Mouse (Mus musculus) heart, embryonic 16.5 days (tissue): ENCODE results near the gene Tmsb15a. TPM values are rescaled to one million over a fixed set of nuclear protein-coding genes. Genes with fewer than 3 reads are reported as not detected.
A peak's percentile ranks its signal among the peaks of the same experiment; 100 is the strongest.
"Not testable (repeated sequence)": the region's sequence is repeated elsewhere in the genome, so short reads cannot be mapped to it uniquely, and the experiment has no call there.

Experiments used
- ATAC-seq: fragments of 200-750 bp; cut with Nextera tagmentation; replicated peaks from 2 replicates; pipeline ENCODE4 v1.8.0; 2017; ENCODE audit warnings: moderate number of reproducible peaks; ENCODE audit not compliant: insufficient read depth, low FRiP score; ENCODE audit errors: extremely low read depth
- H3K27ac ChIP-seq: fragments of 300-500 bp; sonication (generic); 2 replicates; pipeline ENCODE4 v1.5.1; 2014; ENCODE audit warnings: mild to moderate bottlenecking, low read length, control low read depth, moderate library complexity
- H3K27me3 ChIP-seq: fragments of 300-500 bp; sonication (generic); 2 replicates; pipeline ENCODE4 v1.6.1; 2014; ENCODE audit warnings: low read length, mixed read lengths; ENCODE audit not compliant: control insufficient read depth, insufficient read depth
- H3K36me3 ChIP-seq: fragments of 300-500 bp; sonication (generic); 2 replicates; pipeline ENCODE4 v1.6.1; 2014; ENCODE audit not compliant: control insufficient read depth, insufficient read depth
- H3K4me1 ChIP-seq: fragments of 300-500 bp; sonication (generic); 2 replicates; pipeline ENCODE4 v1.6.1; 2014; ENCODE audit warnings: low read length, mixed read lengths; ENCODE audit not compliant: control insufficient read depth, insufficient read depth
- H3K4me2 ChIP-seq: fragments of 300-500 bp; sonication (generic); 2 replicates; pipeline ENCODE4 v1.6.1; 2014; ENCODE audit warnings: low read depth, mild to moderate bottlenecking, control low read depth, low read length
- H3K4me3 ChIP-seq: fragments of 300-500 bp; sonication (generic); 2 replicates; pipeline ENCODE4 v1.5.1; 2014; ENCODE audit warnings: mild to moderate bottlenecking, control low read depth, low read length
- H3K9ac ChIP-seq: fragments of 300-500 bp; sonication (generic); 2 replicates; pipeline ENCODE4 v1.6.1; 2014; ENCODE audit warnings: low read length, control low read depth
- H3K9me3 ChIP-seq: fragments of 300-500 bp; sonication (generic); replicated peaks from 2 replicates; pipeline ENCODE4 v1.6.1; 2016; ENCODE audit warnings: low read length; ENCODE audit not compliant: control insufficient read depth
- WGBS: fragments of 180-500 bp; shearing (Covaris S2); extraction: QIAGEN DNeasy Blood & Tissue Kit; methylation state at CpG from one replicate; pipeline ENCODE4 v1.1.7; 2014; 5-methylcytosine and 5-hydroxymethylcytosine counted together
- polyA plus RNA-seq: library from polyadenylated mRNA; unstranded; fragments of >200 nt; fragmentation: Nextera tagmentation; extraction: Ambion mirVana; gene quantifications from 2 replicates; pipeline ENCODE4 v1.2.1, GENCODE M21; 2015

Gene Tmsb15a
- polyA plus RNA-seq = 0.85 TPM in 1 of 2 replicates, not detected in the other

DNA sequence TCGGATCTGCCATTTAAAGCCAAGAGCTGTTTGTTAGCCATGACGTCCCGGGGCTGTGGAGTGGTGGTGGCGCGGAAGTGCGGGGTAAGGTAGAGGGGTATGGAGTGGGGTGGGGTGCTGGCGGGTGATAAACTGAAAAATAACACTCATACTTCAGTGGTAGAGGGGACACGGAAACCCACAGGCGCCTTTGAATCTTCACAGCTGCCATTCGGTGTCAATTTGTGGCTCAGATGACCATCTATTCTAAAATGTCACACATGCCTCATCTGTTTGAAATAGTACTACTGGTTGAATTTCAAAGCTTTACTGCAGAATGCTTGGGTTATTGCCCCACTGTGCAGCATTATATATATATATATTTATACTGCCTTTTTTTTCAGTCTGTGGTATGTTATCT, at the start of gene Tmsb15a:
TSS of gene Tmsb15a (minus strand) at position 101 of the 400 bp plus-strand sequence.
- Histone ChIP-seq H3K36me3 (no peaks in the 10 kb centered on the region), H3K4me1 (no peaks in the 10 kb centered on the region), H3K9me3 (no peaks in the 10 kb centered on the region), H3K27ac (no peak within 1 kb of the TSS), H3K9ac (no peak within 1 kb of the TSS), H3K4me3 (no peak within 1 kb of the TSS), H3K4me2 (no peak within 1 kb of the TSS), H3K27me3 (no peaks in the 10 kb centered on the region)
- 82% methylated on average over 10 of the region's 10 CpGs for WGBS
- ATAC-seq = no peak

DNA sequence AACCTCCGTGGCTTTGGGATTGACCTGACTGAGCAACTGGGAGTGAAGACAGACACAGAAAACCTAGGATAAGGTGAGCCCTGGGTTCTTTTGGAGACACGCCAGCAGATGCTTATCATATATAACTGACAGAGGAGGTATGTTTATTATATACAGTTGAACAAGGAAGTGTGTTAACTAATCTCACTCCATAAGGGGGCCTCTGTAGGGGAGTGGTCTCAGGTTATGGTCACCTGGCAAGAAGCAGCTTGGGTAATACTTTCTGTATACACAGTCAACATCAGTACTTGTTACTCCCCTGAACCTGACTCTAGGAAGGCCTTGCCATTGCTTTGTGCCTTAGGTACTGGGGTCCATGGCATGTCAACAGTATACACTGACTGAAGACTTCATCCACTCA, 43.5 kb upstream of the Tmsb15a start:
- Histone ChIP-seq H3K4me3 (no peak overlapping the region), H3K9me3 (no peaks in the 10 kb centered on the region), H3K36me3 (no peaks in the 10 kb centered on the region; the same call in 1 of the 2 replicates), H3K27me3 (no peaks in the 10 kb centered on the region), H3K4me2 (no peak overlapping the region), H3K9ac (no peak overlapping the region), H3K4me1 (no peaks in the 10 kb centered on the region), H3K27ac (no peak overlapping the region)
- no peak for ATAC-seq
- WGBS = 51% methylated on average over 2 of the region's 2 CpGs

- Histone ChIP-seq H3K36me3 (no peaks in the 10 kb centered on the region; the same call in 1 of the 2 replicates), H3K4me1 (no peaks in the 10 kb centered on the region), H3K4me3 (no peak overlapping the region), H3K27ac (no peak overlapping the region), H3K9ac (no peak overlapping the region), H3K27me3 (no peaks in the 10 kb centered on the region), H3K4me2 (no peak overlapping the region), H3K9me3 (no peaks in the 10 kb centered on the region)
- ATAC-seq = no peak
- WGBS = 42% methylated on average over 3 of the region's 3 CpGs
Observed at GRCm38 (mm10) chrX:135768043-135768548, 43.0 kb upstream of the Tmsb15a start.

- Histone ChIP-seq H3K4me3 (no peak overlapping the region), H3K27ac (no peak overlapping the region), H3K36me3 (peaks cover 7% of the 10 kb centered on the region), H3K9me3 (no peaks in the 10 kb centered on the region), H3K4me1 (no peaks in the 10 kb centered on the region; the same call in 1 of the 2 replicates), H3K9ac (no peak overlapping the region), H3K4me2 (no peak overlapping the region), H3K27me3 (no peaks in the 10 kb centered on the region)
- no peak for ATAC-seq
Observed at GRCm38 (mm10) chrX:135761707-135762106, 36.6 kb upstream of the Tmsb15a start.

DNA sequence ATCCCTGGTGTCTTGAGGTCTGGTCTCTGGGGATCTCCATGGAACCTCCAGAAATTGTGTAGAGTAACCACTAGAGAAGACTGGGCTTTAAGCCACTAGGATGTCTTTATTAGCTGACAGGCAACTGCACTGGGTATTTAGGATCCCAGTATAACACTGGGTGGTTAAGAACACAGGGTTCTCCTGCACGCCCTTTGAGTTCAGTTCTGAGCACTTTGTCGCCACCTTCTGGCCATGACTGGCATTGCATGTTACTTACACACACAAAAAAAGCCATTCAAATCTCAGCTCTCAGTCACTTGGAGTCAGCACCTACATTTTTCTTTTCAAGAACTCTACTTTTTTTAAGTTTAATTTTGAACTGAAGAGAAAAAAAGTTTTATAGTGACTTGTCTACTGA, 27.8 kb upstream of the Tmsb15a start:
- no peaks in the 10 kb centered on the region for H3K36me3 ChIP-seq
- no peak overlapping the region for H3K27ac ChIP-seq
- 2% methylated on average over 2 of the region's 2 CpGs for WGBS
- no peak overlapping the region for H3K4me3 ChIP-seq
- no peaks in the 10 kb centered on the region for H3K4me1 ChIP-seq
- no peak overlapping the region for H3K9ac ChIP-seq
- no peaks in the 10 kb centered on the region for H3K9me3 ChIP-seq
- ATAC-seq = no peak; the same call in 1 of the 2 replicates
- no peaks in the 10 kb centered on the region for H3K27me3 ChIP-seq
- no peak overlapping the region for H3K4me2 ChIP-seq

- not testable (repeated sequence) for H3K4me3 ChIP-seq, H3K9me3 ChIP-seq, H3K4me2 ChIP-seq, H3K27me3 ChIP-seq, ATAC-seq, H3K9ac ChIP-seq, H3K27ac ChIP-seq, H3K36me3 ChIP-seq, H3K4me1 ChIP-seq
- WGBS = 80% methylated on average over 3 of the region's 3 CpGs
Observed at GRCm38 (mm10) chrX:135745376-135745775, 20.3 kb upstream of the Tmsb15a start.

GRCm38 (mm10) chrX:135743056-135743355, 17.9 kb upstream of the Tmsb15a start:
- H3K36me3 ChIP-seq = no peaks in the 10 kb centered on the region
- H3K27ac ChIP-seq = no peak overlapping the region
- H3K4me2 ChIP-seq = peak overlapping the region; percentile 70
- no peaks in the 10 kb centered on the region for H3K9me3 ChIP-seq
- H3K27me3 ChIP-seq = no peaks in the 10 kb centered on the region
- H3K9ac ChIP-seq = peak overlapping the region; percentile 79
- peaks cover 4% of the 10 kb centered on the region for H3K4me1 ChIP-seq
- 0 out of 2 replicates have a peak, but pooled peaks have one; percentile 10 for ATAC-seq
- peak overlapping the region; percentile 74 for H3K4me3 ChIP-seq
- WGBS = 15% methylated on average over 7 of the region's 7 CpGs

DNA sequence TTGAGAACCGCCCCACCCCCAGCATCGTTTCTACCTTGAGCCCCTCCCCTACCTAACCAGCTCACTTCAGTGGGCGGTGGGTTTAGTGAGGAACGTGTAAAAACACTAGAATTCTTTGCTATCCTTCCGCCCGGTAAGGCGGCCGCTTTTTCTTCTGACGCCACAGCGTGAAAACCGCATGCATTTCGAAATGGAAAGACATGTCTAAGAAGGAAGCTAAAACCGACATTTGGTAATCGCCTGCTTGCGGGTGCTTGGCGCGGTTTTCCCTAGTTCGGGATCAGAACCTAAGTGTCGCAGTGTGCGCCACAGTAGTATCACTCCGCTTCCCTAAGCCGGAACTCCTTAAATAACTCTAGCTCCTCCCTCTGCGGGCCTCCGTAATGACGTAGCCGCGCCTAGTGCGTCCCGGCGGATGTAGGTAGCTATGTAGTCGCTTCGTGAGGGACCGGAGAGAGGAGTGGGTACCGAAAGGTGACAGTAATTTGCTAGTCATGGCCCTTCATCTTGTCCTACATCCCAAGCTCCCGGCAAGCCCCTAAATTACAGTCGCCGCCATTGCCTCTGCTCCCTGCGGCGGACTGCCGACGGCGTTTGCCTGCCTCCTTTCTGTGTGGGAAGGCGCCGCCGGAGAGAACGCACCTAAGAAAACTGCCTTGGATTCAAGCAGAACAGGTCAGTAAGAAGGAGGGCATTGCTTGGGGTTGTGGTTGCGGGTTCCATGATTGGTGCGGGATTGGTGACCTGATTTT, 17.4 kb upstream of the Tmsb15a start, which contains the start of the genes Armcx5 and Gprasp1:
TSS of gene Armcx5 (plus strand) at position 430 of the 752 bp plus-strand sequence.
TSS of gene Gprasp1 (plus strand) at position 430 of the 752 bp plus-strand sequence.
- H3K4me2 ChIP-seq = peak within 1 kb of the TSS; percentile 70
- peak; percentile 96 for ATAC-seq
- H3K4me3 ChIP-seq = peak within 1 kb of the TSS; percentile 74
- 12% methylated on average over 47 of the region's 48 CpGs for WGBS
- H3K9ac ChIP-seq = peak within 1 kb of the TSS; percentile 79
- H3K36me3 ChIP-seq = no peaks in the 10 kb centered on the region
- H3K4me1 ChIP-seq = peaks cover 4% of the 10 kb centered on the region
- H3K27me3 ChIP-seq = no peaks in the 10 kb centered on the region
- no peaks in the 10 kb centered on the region for H3K9me3 ChIP-seq
- peak within 1 kb of the TSS; percentile 85 for H3K27ac ChIP-seq

DNA sequence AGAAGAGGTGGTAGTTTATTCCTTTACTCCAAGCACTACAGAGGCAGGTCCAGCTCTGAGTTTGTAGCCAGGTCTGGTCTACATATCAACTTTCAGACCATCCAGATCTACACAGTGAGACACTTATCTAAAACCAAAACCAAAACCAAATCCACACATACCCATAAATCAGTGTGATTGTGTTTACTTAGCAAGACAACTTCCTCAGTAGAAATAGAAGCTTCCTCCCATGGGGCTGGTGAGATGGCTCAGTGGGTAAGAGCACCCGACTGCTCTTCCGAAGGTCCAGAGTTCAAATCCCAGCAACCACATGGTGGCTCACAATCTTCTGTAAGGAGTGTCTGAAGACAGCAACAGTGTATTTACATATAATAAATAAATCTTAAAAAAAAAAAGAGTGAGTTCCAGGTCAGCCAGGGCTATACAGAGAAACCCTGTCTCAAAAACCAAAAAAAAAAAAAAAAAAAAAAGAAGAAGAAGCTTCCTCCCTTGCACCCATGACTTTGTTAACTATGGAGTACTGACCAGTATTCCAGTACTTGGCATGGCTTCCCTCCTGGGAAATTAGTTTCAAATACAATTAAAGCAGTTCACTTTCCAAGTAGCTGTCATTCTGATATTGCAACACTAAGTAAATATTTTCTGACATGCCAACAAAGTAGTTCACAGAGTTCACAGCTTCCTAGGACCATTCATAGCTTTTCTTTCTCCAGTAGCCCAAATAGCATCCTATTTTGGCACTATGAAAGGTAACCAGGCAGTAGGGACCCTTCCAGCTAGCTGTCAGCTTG, 13.9 kb upstream of the Tmsb15a start:
- peaks cover 4% of the 10 kb centered on the region for H3K4me1 ChIP-seq
- H3K36me3 ChIP-seq = no peaks in the 10 kb centered on the region
- H3K4me2 ChIP-seq = no peak overlapping the region
- no peak overlapping the region for H3K4me3 ChIP-seq
- H3K9me3 ChIP-seq = no peaks in the 10 kb centered on the region
- H3K9ac ChIP-seq = no peak overlapping the region
- 90% methylated on average over 2 of the region's 2 CpGs for WGBS
- no peaks in the 10 kb centered on the region for H3K27me3 ChIP-seq
- ATAC-seq = no peak
- H3K27ac ChIP-seq = no peak overlapping the region
